Mouse (Mus musculus) T-cell, adult 2 months (primary cell): Measurements from ENCODE around the gene Nol3.

Experiments
- DNase-seq: peaks from one replicate; pipeline ENCODE4 v3.0.0; 2022; ENCODE audit warnings: low spot score

Gene Nol3

DNA sequence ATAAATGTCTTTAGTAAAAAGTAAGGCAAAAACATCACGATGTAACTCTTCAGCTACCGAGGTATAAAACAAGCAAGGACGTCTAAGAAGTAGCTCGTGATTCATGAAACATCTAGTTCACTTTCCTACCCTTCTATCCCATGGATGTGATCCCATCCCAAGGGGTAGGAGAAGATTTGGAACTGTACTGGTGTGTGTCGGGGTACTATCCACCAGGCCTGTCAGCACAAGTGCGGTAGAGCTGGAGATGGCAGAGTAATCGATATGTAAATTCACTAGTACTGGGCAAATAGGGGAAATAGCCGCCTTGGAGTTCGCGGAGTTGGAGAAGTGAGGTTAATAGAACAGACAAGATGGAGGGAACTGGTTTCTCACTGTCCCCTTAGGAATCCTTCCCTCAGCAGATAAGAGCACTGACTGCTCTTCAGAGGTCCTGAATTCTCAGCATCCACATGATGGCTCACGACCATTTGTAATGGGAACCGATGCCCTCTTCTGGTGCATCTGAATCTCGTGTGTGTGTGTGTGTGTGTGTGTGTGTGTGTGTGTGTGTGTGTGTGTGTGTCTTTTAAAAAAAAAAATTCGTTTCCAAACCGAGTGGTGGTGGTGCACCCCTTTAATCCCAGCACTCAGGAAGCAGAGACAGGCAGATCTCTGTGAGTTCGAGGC lies 12.6 kb upstream of the Nol3 start:
- DNase-seq: no peak

- peak; percentile 70 for DNase-seq
Observed at GRCm38 (mm10) chr8:105264024-105264982, 11.6 kb upstream of the Nol3 start, which contains the start of the genes Tradd and Fbxl8. Gene Tradd, minus strand, starts transcription at chr8:105264609. Gene Fbxl8, plus strand, starts transcription at chr8:105264648.

- DNase-seq: peak; percentile 76
Observed at GRCm38 (mm10) chr8:105265128-105265527, 10.8 kb upstream of the Nol3 start.

DNA sequence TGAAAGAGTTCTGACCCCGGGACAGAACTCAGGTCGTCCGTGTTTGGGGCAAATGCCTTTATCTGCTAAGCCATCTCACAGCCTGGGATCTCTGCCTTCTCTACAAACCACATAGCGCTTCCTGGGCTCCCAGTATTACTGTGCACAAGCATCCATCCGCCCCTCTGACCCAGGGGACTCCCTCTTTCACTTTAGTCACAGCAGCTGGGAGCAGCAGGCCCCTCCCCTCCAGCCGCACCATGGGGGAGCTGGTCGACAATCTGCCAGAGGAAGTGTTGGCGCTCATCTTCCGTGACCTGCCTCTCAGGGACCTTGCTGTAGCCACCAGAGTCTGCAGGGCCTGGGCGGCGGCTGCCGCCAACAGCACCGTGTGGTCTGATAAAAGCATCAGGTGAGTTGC lies 9.2 kb upstream of the Nol3 start:
- peak; percentile 12 for DNase-seq

DNA sequence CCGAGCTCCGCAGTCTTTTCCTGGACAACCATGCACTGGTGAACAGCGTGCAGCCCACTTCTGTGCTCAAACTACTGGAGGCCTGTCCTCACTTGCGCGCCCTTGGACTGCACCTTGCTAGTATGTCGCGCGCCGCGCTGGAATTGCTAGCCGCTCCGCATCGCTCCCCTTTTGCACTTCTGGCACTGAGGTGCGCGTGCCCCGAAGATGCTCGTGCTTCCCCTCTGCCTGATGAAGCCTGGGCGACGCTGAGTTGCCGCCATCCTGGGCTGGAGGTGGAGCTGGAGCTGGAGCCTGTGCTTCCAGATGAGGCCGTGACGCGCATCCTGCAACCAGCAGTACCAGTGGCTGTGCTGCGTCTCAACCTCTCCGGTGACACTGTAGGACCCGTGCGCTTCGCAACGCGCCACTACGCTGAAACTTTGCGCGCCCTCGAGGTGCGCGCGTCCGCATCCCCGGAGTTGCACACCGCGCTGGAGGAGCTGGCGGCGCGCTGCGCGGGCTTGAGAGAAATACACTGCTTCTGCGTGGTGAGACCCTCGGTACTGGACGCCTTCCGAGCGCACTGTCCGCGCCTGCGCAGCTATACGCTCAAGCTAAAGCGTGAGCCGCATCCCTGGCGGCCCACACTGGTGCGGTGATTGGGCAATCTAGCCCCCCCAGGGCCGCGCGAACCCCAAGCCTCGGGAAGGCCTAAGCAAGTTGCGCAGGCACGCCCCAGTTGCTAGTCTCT lies 7.4 kb upstream of the Nol3 start:
- DNase-seq: no peak

DNA sequence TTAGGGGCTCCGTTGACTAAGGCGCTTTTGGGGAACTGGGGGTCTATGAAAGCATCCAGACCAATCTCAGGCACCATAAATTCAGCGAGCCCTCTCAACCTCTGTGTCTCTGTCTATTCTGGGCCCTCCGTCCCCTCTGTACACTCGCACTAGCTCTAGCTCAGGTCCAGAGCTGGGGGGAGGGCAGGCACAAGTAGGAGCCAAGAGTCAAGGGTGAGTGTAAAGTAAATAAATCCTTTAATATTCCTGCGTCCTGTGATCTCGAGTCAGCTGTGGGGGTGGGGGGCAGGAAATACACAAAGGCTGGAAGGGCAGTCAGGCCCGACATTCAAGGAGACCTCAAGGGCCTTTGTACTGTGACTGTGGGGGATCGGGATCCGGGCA lies 6.9 kb upstream of the Nol3 start:
- DNase-seq: no peak

GRCm38 (mm10) chr8:105269461-105269947 lies 6.4 kb upstream of the Nol3 start, which contains the start of gene Hsf4:
Gene Hsf4, plus strand, starts transcription at chr8:105269801.
- peak; percentile 19 for DNase-seq

GRCm38 (mm10) chr8:105270101-105270915 lies 5.6 kb upstream of the Nol3 start:
- DNase-seq: peak; percentile 22

GRCm38 (mm10) chr8:105270916-105271186 lies 5.1 kb upstream of the Nol3 start:
- DNase-seq: no peak

DNA sequence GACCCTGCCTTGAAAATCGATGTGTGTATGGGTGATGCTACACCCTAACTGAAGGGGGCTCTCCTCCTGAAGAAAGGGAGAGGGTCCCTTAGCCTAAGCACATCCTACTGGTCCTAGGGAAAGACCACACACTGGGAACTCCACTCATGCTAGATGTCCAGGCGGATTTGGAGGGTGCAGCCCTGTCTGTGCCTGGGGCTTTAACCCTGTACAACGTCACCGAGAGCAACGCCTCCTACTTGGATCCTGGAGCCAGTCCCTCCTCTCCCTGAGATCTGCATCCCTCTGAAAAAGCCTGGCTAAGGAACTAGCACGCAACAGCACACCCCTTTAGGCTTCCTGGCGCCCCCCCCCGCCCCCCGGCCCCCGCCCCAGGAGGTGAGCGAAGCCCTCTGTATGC lies 553 bp upstream of the Nol3 start:
- DNase-seq: no peak

- no peak for DNase-seq
Observed at GRCm38 (mm10) chr8:105276292-105277120, 566 bp downstream of the Nol3 start.

DNA sequence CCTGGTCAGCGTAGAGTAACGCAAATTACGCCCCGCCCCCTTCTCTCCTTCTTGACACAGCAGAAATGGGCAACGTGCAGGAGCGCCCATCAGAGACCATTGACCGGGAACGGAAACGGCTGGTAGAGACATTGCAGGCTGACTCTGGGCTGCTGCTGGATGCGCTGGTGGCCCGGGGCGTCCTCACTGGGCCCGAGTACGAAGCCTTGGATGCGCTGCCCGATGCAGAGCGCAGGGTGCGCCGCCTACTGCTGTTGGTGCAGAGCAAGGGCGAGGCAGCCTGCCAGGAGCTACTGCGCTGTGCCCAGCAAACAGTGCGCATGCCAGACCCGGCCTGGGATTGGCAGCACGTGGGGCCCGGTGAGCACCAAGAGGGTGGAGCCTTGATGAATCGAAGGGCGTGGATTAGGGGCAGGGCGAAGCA lies 3.0 kb downstream of the Nol3 start:
- peak; percentile 56 for DNase-seq

- no peak for DNase-seq
Observed at GRCm38 (mm10) chr8:105280567-105280966, 4.6 kb downstream of the Nol3 start.

DNA sequence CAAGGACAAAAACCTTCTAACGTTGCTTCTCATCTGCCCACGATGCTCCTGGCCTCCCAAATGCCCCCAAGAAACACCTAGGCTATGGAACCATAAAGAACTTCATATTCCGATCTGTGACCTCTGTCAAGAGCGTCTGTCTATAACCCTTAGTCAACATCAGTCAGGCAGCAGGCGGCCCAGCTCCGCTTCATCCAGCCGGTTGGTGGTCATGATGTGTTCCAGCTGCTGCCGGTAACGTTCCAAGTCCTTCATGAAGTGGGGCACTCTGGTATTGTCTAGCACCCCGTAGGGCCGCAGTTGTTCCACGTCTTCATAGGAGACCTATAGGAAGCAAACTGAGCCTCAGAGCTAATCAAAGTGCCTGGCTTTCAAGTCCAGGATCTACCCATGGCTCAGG lies 5.9 kb downstream of the Nol3 start:
- no peak for DNase-seq

GRCm38 (mm10) chr8:105282239-105282638 lies 6.3 kb downstream of the Nol3 start:
- no peak for DNase-seq

GRCm38 (mm10) chr8:105283074-105283473 lies 7.1 kb downstream of the Nol3 start:
- peak; percentile 31 for DNase-seq

DNA sequence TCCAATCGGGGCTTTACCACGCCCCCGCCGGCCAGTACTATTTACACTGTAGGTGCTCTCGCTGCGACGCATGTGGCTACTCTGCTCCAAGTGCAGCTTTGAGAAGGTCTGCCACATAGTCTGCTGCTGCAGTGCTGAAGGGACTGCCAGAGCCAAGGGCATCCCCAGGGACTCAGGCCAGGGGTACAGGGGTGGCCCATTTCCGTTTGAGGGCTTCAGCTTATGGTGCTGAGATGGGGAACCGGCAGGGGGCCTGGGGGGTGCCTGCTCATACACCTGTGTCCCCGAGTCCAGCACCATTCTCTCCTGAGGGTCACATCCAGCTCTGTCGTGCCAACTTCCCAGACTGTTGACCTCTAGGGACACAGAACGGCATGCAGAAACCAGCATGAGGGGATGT lies 9.6 kb downstream of the Nol3 start:
- DNase-seq: no peak

- DNase-seq: no peak
Observed at GRCm38 (mm10) chr8:105286907-105287306, 11.0 kb downstream of the Nol3 start.

DNA sequence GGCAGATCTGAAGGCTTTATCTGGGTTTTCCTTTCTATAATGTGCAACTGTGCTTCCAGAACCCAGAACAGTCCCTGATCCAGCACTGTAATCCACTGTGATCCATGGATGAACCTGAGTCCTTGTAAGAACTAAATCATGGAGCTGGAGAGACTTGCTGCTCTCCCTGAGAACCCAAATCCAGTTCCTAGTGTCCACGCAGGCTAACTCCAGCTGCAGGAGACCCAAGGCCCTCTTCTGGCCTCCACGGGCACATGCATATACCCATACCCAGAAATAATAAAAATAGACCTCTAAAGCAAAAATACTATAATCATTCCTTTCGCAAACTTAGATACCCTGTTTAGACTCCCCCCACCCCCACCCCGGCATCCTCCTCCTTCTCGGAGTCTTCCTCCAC lies 12.3 kb downstream of the Nol3 start:
- no peak for DNase-seq

DNA sequence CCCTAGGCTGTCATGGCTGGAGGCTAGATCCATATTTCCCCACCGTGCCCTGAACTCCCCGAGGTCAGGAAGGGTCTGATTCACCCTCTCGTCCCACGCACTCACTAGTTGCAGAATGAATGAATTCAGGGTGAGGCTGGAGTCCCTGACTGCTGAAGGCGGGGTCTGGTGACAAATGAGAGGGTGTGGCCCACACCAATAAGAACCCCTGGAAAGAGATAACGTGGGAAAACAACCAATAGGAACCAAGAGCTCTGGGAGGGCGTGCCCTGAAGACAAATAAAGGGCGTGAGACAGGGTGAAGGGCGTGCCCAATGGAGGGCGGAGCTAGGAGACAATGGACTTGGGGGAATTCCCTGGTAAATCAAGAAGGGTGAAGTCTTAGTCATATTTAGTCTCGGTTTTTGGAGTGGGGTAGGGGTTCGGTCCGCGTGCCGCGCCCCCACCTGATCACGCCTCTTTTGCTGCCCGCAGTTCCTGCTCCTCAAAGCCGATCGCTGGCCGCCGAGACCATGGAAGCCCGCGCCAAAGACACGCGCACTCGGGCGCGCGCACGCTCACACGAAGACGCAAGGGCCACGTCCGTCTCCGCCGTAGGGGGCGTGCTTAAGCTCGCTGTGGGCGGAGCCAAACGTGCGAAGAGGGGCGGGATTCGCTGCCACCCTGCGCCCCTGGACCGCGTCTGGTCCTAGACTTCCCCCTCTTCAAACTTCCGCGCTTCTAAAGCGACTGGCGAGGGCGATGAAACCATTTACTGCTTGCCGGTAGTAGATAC lies 13.2 kb downstream of the Nol3 start:
- DNase-seq: peak; percentile 92
